Mouse (Mus musculus) hematopoietic stem cell, adult 5-6 weeks (primary cell): ENCODE results near the gene Dgkz. TPM values are rescaled to one million over a fixed set of nuclear protein-coding genes. Genes with fewer than 3 reads are reported as not detected.

ENCODE experiments used
- ATAC-seq, 2 experiments: fragments of 125-278 bp in 1 of 2; replicated peaks in 1 of 2; 2 replicates each; pipeline ENCODE4 v1.8.0; 2016 to 2017; ENCODE audit warnings: inconsistent platforms in 2 of 2, mild to moderate bottlenecking in 2 of 2, moderate number of reproducible peaks in 2 of 2, low read depth in 1 of 2, moderate TSS enrichment in 1 of 2; ENCODE audit not compliant: low FRiP score in 2 of 2, poor library complexity in 2 of 2, severe bottlenecking in 2 of 2, insufficient read depth in 1 of 2, low TSS enrichment in 1 of 2
- total RNA-seq: library from RNA; stranded (forward); fragments of 172-1452, 232-1000 nt; gene quantifications from 2 replicates; pipeline ENCODE4 v1.2.3, GENCODE M21; 2017

Gene Dgkz
- total RNA-seq, 1 experiment from 2014 or later = 78.3 TPM

GRCm38 (mm10) chr2:91966367-91966766, 9.3 kb downstream of the Dgkz start:
- no peak for ATAC-seq

- peak; percentile 56 to 73 for ATAC-seq
Measured at GRCm38 (mm10) chr2:91965417-91965816, 10.2 kb downstream of the Dgkz start.

- no peak for ATAC-seq
Measured at GRCm38 (mm10) chr2:91964610-91965204, 11.0 kb downstream of the Dgkz start.

- ATAC-seq = peak; percentile 33 to 63
Measured at GRCm38 (mm10) chr2:91963443-91963932, 12.2 kb downstream of the Dgkz start.

GRCm38 (mm10) chr2:91962864-91963401, 12.7 kb downstream of the Dgkz start:
- ATAC-seq = no peak

- peak in 1 of 2 experiments; percentile 16; a peak in 2 of 4 replicates for ATAC-seq
Measured at GRCm38 (mm10) chr2:91961901-91962761, 13.5 kb downstream of the Dgkz start.

GRCm38 (mm10) chr2:91960459-91960858, 15.2 kb downstream of the Dgkz start:
- no peak for ATAC-seq

- ATAC-seq = no peak
Measured at GRCm38 (mm10) chr2:91959544-91960410, 15.9 kb downstream of the Dgkz start.

- ATAC-seq = peak in 1 of 2 experiments; percentile 27; a peak in 1 of 4 replicates
Measured at GRCm38 (mm10) chr2:91958701-91959457, 16.8 kb downstream of the Dgkz start.

GRCm38 (mm10) chr2:91958049-91958448, 17.6 kb downstream of the Dgkz start:
- no peak for ATAC-seq

GRCm38 (mm10) chr2:91957096-91957495, 18.6 kb downstream of the Dgkz start:
- ATAC-seq = peak; percentile 23 to 30; a peak in 2 of 4 replicates

GRCm38 (mm10) chr2:91955875-91956274, 19.8 kb downstream of the Dgkz start:
- no peak for ATAC-seq

GRCm38 (mm10) chr2:91955121-91955591, 20.5 kb downstream of the Dgkz start:
- ATAC-seq = no peak

GRCm38 (mm10) chr2:91953825-91954224, 21.8 kb downstream of the Dgkz start:
- no peak for ATAC-seq

- ATAC-seq = peak; percentile 65 to 67
Measured at GRCm38 (mm10) chr2:91950275-91951085, 25.2 kb downstream of the Dgkz start.
